In genomic region chr6:83004872-83005271, GRCm38 (mm10) we compare ENCODE assay signal across 1 mouse cellular context.
A peak's percentile ranks its signal among the peaks of the same experiment; 100 is the strongest.
TF ChIP-seq lines count a peak whose summit lies in the region.

No protein-coding gene starts in this region.

TF ChIP-seq in CH12.LX, 34 proteins besides CTCF, POLR2A, EP300 and RAD21 (continued from another document):
- TF ChIP-seq JUND (conservative IDR thresholded peaks at IDR 0.05; ENCODE audit: low read depth, low read length) (no peak), ELF1 (IDR thresholded peaks at IDR 0.05; ENCODE audit: low read depth, low read length) (peak; percentile 88), PAX5 (IDR thresholded peaks at IDR 0.05; ENCODE audit: low read length) (no peak), USF2 (conservative IDR thresholded peaks at IDR 0.05; ENCODE audit: low read depth, low read length) (peak; percentile 69), TBP (conservative IDR thresholded peaks at IDR 0.05; ENCODE audit: low read depth, low read length) (peak; percentile 83; the same call in 1 of the 2 replicates), MAFK (IDR thresholded peaks at IDR 0.05; ENCODE audit: insufficient replicate concordance, low read length) (no peak), BHLHE40 (IDR thresholded peaks at IDR 0.05; ENCODE audit: low read depth, low read length) (peak; percentile 97), HCFC1 (IDR thresholded peaks at IDR 0.05; ENCODE audit: low read depth, low read length) (peak; percentile 51; the same call in 1 of the 2 replicates), MYC (IDR thresholded peaks at IDR 0.05; ENCODE audit: low read depth, low read length) (peak; percentile 93), IRF4 (IDR thresholded peaks at IDR 0.05; ENCODE audit: low read depth, low read length) (peak; percentile 61), CHD2 (IDR thresholded peaks at IDR 0.05; ENCODE audit: low read length) (no peak), KAT2A (IDR thresholded peaks at IDR 0.05; ENCODE audit: insufficient replicate concordance, low read length) (no peak), MAZ (IDR thresholded peaks at IDR 0.05; ENCODE audit: low read depth, low read length) (no peak; the same call in 1 of the 2 replicates), NELFE (IDR thresholded peaks at IDR 0.05; ENCODE audit: low read depth, low read length) (no peak; the same call in 1 of the 2 replicates), CHD1 (IDR thresholded peaks at IDR 0.05; ENCODE audit: low read depth, low read length) (no peak), ZNF384 (IDR thresholded peaks at IDR 0.05; ENCODE audit: low read depth, low read length) (no peak), SIN3A (IDR thresholded peaks at IDR 0.05; ENCODE audit: low read length) (peak; percentile 59; the same call in 1 of the 2 replicates), UBTF (IDR thresholded peaks at IDR 0.05; ENCODE audit: low read depth, low read length) (no peak), TCF12 (IDR thresholded peaks at IDR 0.05; ENCODE audit: low read depth, low read length) (no peak), USF1 (IDR thresholded peaks at IDR 0.05; ENCODE audit: low read depth, low read length) (peak; percentile 86), MEF2A (IDR thresholded peaks at IDR 0.05; ENCODE audit: borderline replicate concordance, low read depth, low read length) (peak; percentile 97), JUN (IDR thresholded peaks at IDR 0.05; ENCODE audit: insufficient read depth, low read depth, low read length) (no peak), ZMIZ1 (IDR thresholded peaks at IDR 0.05; ENCODE audit: low read depth, low read length) (no peak), MXI1 (IDR thresholded peaks at IDR 0.05; ENCODE audit: low read depth, low read length) (no peak; the same call in 1 of the 2 replicates), SMC3 (IDR thresholded peaks at IDR 0.05; ENCODE audit: low read depth, low read length) (peak; percentile 8; the same call in 1 of the 2 replicates), E2F4 (IDR thresholded peaks at IDR 0.05; ENCODE audit: insufficient replicate concordance, low read depth, low read length) (no peak), ZC3H11A (IDR thresholded peaks at IDR 0.05; ENCODE audit: low read depth, low read length) (no peak), POLR2AphosphoS2 (IDR thresholded peaks at IDR 0.05; ENCODE audit: low read depth, low read length) (no peak), RCOR1 (conservative IDR thresholded peaks at IDR 0.05; ENCODE audit: low read depth, low read length) (no peak), ETS1 (conservative IDR thresholded peaks at IDR 0.05; ENCODE audit: low read depth, low read length) (peak; percentile 93), NRF1 (IDR thresholded peaks at IDR 0.05; ENCODE audit: low read depth, low read length) (no peak)
